Mouse (Mus musculus): Measurements from ENCODE around the gene Dusp8. TPM values are rescaled to one million over a fixed set of nuclear protein-coding genes. Genes with fewer than 3 reads are reported as not detected.
A peak's percentile ranks its signal among the peaks of the same experiment; 100 is the strongest.

Gene Dusp8
- polyA plus RNA-seq, 1 experiment from 2014 or later: 61.6 TPM

DNA sequence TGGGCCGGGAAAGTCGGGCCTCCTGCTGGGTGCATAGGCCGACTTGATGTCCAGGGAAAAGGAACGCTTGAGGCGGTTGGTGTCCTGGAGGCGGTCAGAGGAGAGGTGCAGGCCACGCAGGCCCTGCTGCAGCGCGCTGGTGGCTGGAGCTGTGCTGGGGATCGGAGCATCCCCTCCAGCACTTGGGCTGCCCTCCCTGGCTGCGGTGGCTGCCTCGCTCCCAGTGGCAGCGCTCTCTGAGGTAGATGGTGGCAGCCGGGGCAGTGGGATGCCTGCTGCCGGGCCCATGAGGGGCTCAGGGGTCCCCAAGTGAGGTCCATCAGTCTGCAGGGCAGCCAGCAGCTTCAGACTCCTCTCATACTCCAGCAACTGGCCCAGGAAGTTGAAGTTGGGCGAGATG lies 13.0 kb downstream of the Dusp8 start:
- ATAC-seq (ENCODE audit: low FRiP score, low read depth): no peak
- Histone ChIP-seq H3K4me1 (peaks cover 12% of the 10 kb centered on the region), H3K9ac (0 out of 2 replicates have a peak overlapping the region, but pooled peaks have one; percentile 8), H3K9me3 (no peaks in the 10 kb centered on the region), H3K36me3 (peaks cover 70% of the 10 kb centered on the region), H3K27ac (no peak overlapping the region), H3K4me3 (no peak overlapping the region), H3K4me2 (replicated peaks) (peak overlapping the region; percentile 45), H3K27me3 (replicated peaks) (peaks cover 46% of the 10 kb centered on the region)
- WGBS: 24% methylated on average over 16 of the region's 16 CpGs

GRCm38 (mm10) chr7:142082179-142082578 lies 13.5 kb downstream of the Dusp8 start:
- no peak overlapping the region for H3K27ac ChIP-seq
- no peaks in the 10 kb centered on the region for H3K9me3 ChIP-seq
- H3K36me3 ChIP-seq: peaks cover 66% of the 10 kb centered on the region
- H3K27me3 ChIP-seq (replicated peaks): peaks cover 46% of the 10 kb centered on the region
- peaks cover 11% of the 10 kb centered on the region for H3K4me1 ChIP-seq
- H3K4me3 ChIP-seq: peak overlapping the region; percentile 16
- peak overlapping the region; percentile 45 for H3K4me2 ChIP-seq (replicated peaks)
- ATAC-seq (ENCODE audit: low FRiP score, low read depth): no peak
- 8% methylated on average over 38 of the region's 38 CpGs for WGBS
- H3K9ac ChIP-seq: 0 out of 2 replicates have a peak overlapping the region, but pooled peaks have one; percentile 8

DNA sequence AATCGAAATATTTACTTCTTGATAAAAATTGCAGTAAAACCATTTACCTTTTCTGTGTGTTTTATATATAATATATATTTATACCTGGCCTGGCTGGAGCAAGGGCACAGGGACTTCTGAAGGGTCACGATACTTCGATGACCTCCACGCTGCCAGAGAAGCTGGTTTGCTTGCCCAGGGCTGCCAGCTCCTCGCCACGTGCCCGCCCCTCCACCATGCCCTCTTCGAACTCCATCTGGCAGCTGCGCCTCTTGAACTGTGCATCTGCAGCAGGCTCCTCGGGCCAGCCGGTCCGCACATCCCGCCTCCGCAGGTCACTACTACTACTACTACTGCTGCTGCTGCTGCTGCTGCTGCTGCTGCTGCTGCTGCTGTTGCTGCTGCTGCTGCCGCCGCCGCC lies 13.9 kb downstream of the Dusp8 start:
- 23% methylated on average over 17 of the region's 17 CpGs for WGBS
- Histone ChIP-seq H3K4me2 (replicated peaks) (peak overlapping the region; percentile 45), H3K4me1 (peaks cover 11% of the 10 kb centered on the region), H3K27ac (no peak overlapping the region), H3K36me3 (peaks cover 62% of the 10 kb centered on the region), H3K9me3 (no peaks in the 10 kb centered on the region), H3K27me3 (replicated peaks) (peaks cover 46% of the 10 kb centered on the region), H3K4me3 (peak overlapping the region; percentile 16; the same call in 1 of the 2 replicates), H3K9ac (0 out of 2 replicates have a peak overlapping the region, but pooled peaks have one; percentile 8)
- ATAC-seq (ENCODE audit: low FRiP score, low read depth): no peak

DNA sequence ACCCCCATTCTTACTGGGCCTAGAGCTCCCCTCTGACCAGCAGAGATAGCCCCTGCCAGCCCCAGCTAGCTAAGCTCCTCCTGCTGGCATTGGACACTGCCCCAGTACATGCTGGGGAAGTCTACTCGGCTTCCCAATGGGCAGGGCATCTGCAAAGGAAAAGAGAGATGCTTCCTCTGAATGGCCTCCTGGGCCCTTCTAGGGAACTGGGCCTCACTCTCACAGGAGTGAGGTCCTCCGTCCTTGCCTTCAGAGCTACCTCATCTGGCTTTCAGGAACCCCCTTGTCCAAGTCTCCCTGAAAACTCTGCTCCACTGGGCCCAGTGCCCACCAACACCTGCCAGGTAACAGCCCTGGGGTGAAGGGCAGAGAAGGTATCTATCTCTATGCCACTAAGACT lies 14.8 kb downstream of the Dusp8 start:
- Histone ChIP-seq H3K4me1 (peaks cover 11% of the 10 kb centered on the region), H3K27ac (no peak overlapping the region), H3K36me3 (peaks cover 54% of the 10 kb centered on the region), H3K9me3 (no peaks in the 10 kb centered on the region), H3K9ac (no peak overlapping the region), H3K27me3 (replicated peaks) (peaks cover 46% of the 10 kb centered on the region), H3K4me2 (replicated peaks) (no peak overlapping the region), H3K4me3 (no peak overlapping the region)
- 60% methylated on average over 2 of the region's 2 CpGs for WGBS
- ATAC-seq (ENCODE audit: low FRiP score, low read depth): no peak

DNA sequence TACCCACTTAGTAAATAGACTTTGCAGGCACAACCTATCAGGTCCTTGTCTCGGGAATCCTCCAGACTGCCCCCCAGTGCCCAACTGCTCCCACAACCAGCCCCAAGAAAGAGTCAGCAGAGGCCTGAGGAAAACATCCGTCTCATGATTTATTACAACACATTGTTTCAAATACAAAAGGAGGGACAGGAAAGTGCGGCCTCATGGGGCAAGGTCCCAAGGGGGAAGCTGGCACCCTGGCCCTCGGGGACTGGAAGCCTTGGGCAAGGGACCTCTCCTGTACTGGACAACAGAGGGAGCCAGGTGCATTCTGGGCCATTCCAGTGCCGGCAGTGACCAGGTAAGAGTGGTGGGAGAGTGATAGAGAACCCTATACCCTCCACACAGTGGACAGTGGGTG lies 16.3 kb downstream of the Dusp8 start:
- no peak for ATAC-seq (ENCODE audit: low FRiP score, low read depth)
- WGBS: 36% methylated on average over 5 of the region's 5 CpGs

DNA sequence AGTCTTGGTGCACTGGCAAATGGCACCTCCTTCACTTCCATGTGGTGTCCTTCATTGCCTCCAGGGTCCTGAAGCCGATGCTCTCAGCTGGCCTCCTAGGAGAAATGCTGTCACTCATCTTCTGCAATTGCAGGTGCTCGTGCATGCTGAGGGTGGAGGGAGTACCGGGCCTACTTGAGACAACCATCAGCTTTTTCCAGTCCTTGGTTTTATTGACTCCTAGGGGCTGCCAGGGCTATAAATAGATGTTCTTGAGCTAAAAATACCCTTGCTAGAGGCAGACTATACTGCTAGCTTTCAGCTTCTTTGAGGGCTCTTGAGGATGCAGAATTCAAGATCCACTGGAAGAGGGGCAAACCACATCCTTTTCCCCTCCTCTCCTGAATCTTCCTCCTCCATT lies 18.5 kb downstream of the Dusp8 start:
- Histone ChIP-seq H3K4me3 (no peak overlapping the region), H3K27ac (no peak overlapping the region), H3K36me3 (peaks cover 19% of the 10 kb centered on the region), H3K9ac (no peak overlapping the region), H3K4me1 (peaks cover 4% of the 10 kb centered on the region), H3K4me2 (replicated peaks) (no peak overlapping the region), H3K27me3 (replicated peaks) (peaks cover 17% of the 10 kb centered on the region), H3K9me3 (no peaks in the 10 kb centered on the region)
- ATAC-seq (ENCODE audit: low FRiP score, low read depth): no peak
- 66% methylated on average over 3 of the region's 3 CpGs for WGBS

More for the DNA sequence above, 16.3 kb downstream of the Dusp8 start:
- H3K4me3 ChIP-seq: no peak overlapping the region
- H3K4me2 ChIP-seq (replicated peaks): no peak overlapping the region
- H3K27ac ChIP-seq: no peak overlapping the region
- H3K27me3 ChIP-seq (replicated peaks): peaks cover 39% of the 10 kb centered on the region
- H3K9me3 ChIP-seq: no peaks in the 10 kb centered on the region
- no peak overlapping the region for H3K9ac ChIP-seq
- H3K36me3 ChIP-seq: peaks cover 41% of the 10 kb centered on the region
- H3K4me1 ChIP-seq: peaks cover 11% of the 10 kb centered on the region

DNA sequence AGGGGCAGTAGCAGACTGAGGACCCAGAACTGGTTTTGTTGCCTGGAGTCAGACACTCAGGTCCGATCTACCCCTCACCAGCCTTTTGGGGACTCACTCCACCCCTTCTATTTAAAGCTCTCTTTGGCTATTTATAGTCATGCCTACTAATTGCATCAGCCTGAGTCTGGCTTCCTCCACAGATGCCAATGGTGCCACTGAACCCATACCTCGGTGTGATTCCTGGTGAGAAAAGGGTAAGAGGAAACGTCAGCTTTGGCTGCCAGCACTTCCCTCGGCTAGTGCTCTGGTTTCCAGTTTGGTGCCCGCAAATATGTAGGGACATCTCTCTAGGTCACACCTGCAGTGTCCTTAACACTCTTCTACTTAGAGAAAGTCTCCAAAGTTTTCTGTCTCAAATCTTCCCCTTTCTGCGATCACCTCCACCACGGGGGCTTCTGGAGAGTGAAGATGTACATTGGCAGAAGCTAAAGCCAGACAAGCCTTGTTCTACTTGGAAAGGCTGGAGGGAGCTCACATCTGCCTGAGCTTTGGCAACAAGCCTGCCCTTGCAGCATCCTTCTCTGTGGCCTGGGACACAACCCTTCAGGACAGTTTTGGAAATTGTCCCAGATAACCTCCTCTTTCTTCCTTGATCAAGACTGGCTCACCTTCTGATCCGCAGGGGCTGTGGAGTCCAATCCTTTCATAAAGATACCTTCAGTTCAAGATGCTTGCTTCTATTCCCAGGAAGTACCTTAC lies 21.3 kb downstream of the Dusp8 start:
- Histone ChIP-seq H3K27me3 (replicated peaks) (0 out of 2 replicates have a peak, but pooled peaks cover 4% of the 10 kb centered on the region), H3K27ac (no peak overlapping the region), H3K9ac (no peak overlapping the region), H3K9me3 (no peaks in the 10 kb centered on the region), H3K4me2 (replicated peaks) (no peak overlapping the region), H3K36me3 (no peaks in the 10 kb centered on the region), H3K4me3 (no peak overlapping the region), H3K4me1 (no peaks in the 10 kb centered on the region; the same call in 1 of the 2 replicates)
- no peak for ATAC-seq (ENCODE audit: low FRiP score, low read depth)
- WGBS: 71% methylated on average over 8 of the region's 8 CpGs

- no peaks in the 10 kb centered on the region; the same call in 1 of the 2 replicates for H3K4me1 ChIP-seq
- H3K27me3 ChIP-seq (replicated peaks): 0 out of 2 replicates have a peak, but pooled peaks cover 4% of the 10 kb centered on the region
- H3K4me2 ChIP-seq (replicated peaks): no peak overlapping the region
- no peak overlapping the region for H3K4me3 ChIP-seq
- no peak overlapping the region for H3K27ac ChIP-seq
- H3K9me3 ChIP-seq: no peaks in the 10 kb centered on the region
- no peak for ATAC-seq (ENCODE audit: low FRiP score, low read depth)
- no peak overlapping the region for H3K9ac ChIP-seq
- no peaks in the 10 kb centered on the region for H3K36me3 ChIP-seq
Measured at GRCm38 (mm10) chr7:142071717-142072116, 23.9 kb downstream of the Dusp8 start.

GRCm38 (mm10) chr7:142071212-142071578 lies 24.4 kb downstream of the Dusp8 start:
- H3K27ac ChIP-seq: no peak overlapping the region
- no peaks in the 10 kb centered on the region for H3K36me3 ChIP-seq
- peak overlapping the region; percentile 54 for H3K4me2 ChIP-seq (replicated peaks)
- peak; percentile 72 for ATAC-seq (ENCODE audit: low FRiP score, low read depth)
- no peaks in the 10 kb centered on the region for H3K9me3 ChIP-seq
- H3K9ac ChIP-seq: no peak overlapping the region
- WGBS: 8% methylated on average over 10 of the region's 10 CpGs
- H3K27me3 ChIP-seq (replicated peaks): 0 out of 2 replicates have a peak, but pooled peaks cover 4% of the 10 kb centered on the region
- no peaks in the 10 kb centered on the region; the same call in 1 of the 2 replicates for H3K4me1 ChIP-seq
- H3K4me3 ChIP-seq: no peak overlapping the region

- no peak overlapping the region for H3K9ac ChIP-seq
- 0 out of 2 replicates have a peak, but pooled peaks cover 4% of the 10 kb centered on the region for H3K27me3 ChIP-seq (replicated peaks)
- no peak overlapping the region for H3K27ac ChIP-seq
- H3K9me3 ChIP-seq: no peaks in the 10 kb centered on the region
- WGBS: 15% methylated on average over 13 of the region's 13 CpGs
- H3K36me3 ChIP-seq: no peaks in the 10 kb centered on the region
- ATAC-seq (ENCODE audit: low FRiP score, low read depth): peak; percentile 68
- H3K4me1 ChIP-seq: no peaks in the 10 kb centered on the region; the same call in 1 of the 2 replicates
- peak overlapping the region; percentile 54 for H3K4me2 ChIP-seq (replicated peaks)
- no peak overlapping the region for H3K4me3 ChIP-seq
Measured at GRCm38 (mm10) chr7:142070458-142071211, 25.0 kb downstream of the Dusp8 start.

- no peaks in the 10 kb centered on the region for H3K9me3 ChIP-seq
- H3K4me3 ChIP-seq: no peak overlapping the region
- 68% methylated on average over 4 of the region's 4 CpGs for WGBS
- H3K4me1 ChIP-seq: no peaks in the 10 kb centered on the region; the same call in 1 of the 2 replicates
- H3K27me3 ChIP-seq (replicated peaks): 0 out of 2 replicates have a peak, but pooled peaks cover 4% of the 10 kb centered on the region
- no peak overlapping the region for H3K9ac ChIP-seq
- H3K27ac ChIP-seq: no peak overlapping the region
- no peaks in the 10 kb centered on the region for H3K36me3 ChIP-seq
- no peak overlapping the region for H3K4me2 ChIP-seq (replicated peaks)
- no peak for ATAC-seq (ENCODE audit: low FRiP score, low read depth)
Measured at GRCm38 (mm10) chr7:142068429-142068828, 27.2 kb downstream of the Dusp8 start.

GRCm38 (mm10) chr7:142060931-142061565 lies 34.6 kb downstream of the Dusp8 start, which contains the start of gene Mob2:
Gene Mob2 (minus strand): TSS chr7:142061065.
- Histone ChIP-seq H3K27me3 (replicated peaks) (no peaks in the 10 kb centered on the region), H3K4me3 (peak within 1 kb of the TSS; percentile 92), H3K9me3 (no peaks in the 10 kb centered on the region), H3K4me2 (replicated peaks) (peak within 1 kb of the TSS; percentile 96), H3K36me3 (no peaks in the 10 kb centered on the region), H3K9ac (peak within 1 kb of the TSS; percentile 89), H3K4me1 (peaks cover 18% of the 10 kb centered on the region), H3K27ac (no peak within 1 kb of the TSS; the same call in 1 of the 2 replicates)
- WGBS: under 1% methylated on average over 49 of the region's 49 CpGs
- peak; percentile 95 for ATAC-seq (ENCODE audit: low FRiP score, low read depth)

Measured in neural tube, embryonic 12.5 days (tissue).